ENCODE assay signal across 8 mouse cellular contexts in the genomic region with DNA sequence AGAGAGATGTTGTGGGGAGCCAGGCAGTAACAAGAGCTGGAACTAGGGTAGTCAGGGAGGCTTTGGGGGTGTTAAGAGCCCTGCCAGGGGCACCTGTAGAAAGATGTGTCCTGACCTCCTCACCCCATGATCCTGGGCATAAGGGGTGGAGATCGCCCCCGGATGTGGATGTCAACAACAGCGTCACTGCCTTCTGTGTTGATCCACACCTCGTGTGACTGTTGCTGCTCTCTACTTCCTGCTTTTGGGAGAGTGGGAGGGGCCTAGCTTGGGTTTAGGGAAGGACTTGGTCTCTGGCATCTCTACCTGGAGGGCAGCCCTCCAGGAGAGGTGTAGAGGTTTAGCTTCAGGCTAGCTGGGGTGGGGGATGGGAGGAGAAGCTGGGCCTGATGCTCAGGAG. TPM values are rescaled to one million over a fixed set of nuclear protein-coding genes. Genes with fewer than 3 reads are reported as not detected.
DNase-seq lines count a peak whose midpoint lies in the region; ATAC-seq and TF ChIP-seq lines count a peak whose summit lies in the region.

No protein-coding gene starts in this region.

- DNase-seq in A20 (ENCODE audit: low read depth, low spot score), result peak; percentile 85
- peak; percentile 96 for DNase-seq in G1E (ENCODE audit: low spot score)
- peak; percentile 59 for DNase-seq in embryo, embryonic 10 days (ENCODE audit: low spot score)
- peak; percentile 67 for DNase-seq in kidney, postnatal 10 days
- DNase-seq in spleen, adult 2 months (ENCODE audit: low read depth in 1 of 2, low spot score in 2 of 2), result peak; percentile 58 to 79
- no peak for DNase-seq in right cerebral cortex, adult 2 months (ENCODE audit: low spot score in 2 of 2)

- peak overlapping the region in 1 of 2 experiments; percentile 80; a peak in 2 of 4 replicates for H3K27ac ChIP-seq in heart, embryonic 14.5 days (replicated peaks in 1 of 2; ENCODE audit: control insufficient read depth in 1 of 2, insufficient read depth in 1 of 2, low read depth in 2 of 2, low read length in 2 of 2)
- peak overlapping the region; percentile 81 for H3K27ac ChIP-seq in spleen, adult 2 months (ENCODE audit: insufficient read depth, low read length)

- WGBS in heart, embryonic 14.5 days, result 2% methylated on average over 4 of the region's 4 CpGs
- 3% methylated on average over 4 of the region's 4 CpGs for WGBS in spleen, adult 2 months

- no peak for TF ChIP-seq POLR2A in spleen, adult 2 months (IDR thresholded peaks at IDR 0.05; ENCODE audit: low read depth, low read length)

- H3K4me3 ChIP-seq in G1E (ENCODE audit: low read depth, low read length), result peak overlapping the region; percentile 91
- H3K4me3 ChIP-seq in heart, embryonic 14.5 days (ENCODE audit: control insufficient read depth in 1 of 2, insufficient read depth in 1 of 2, low read depth in 1 of 2, low read length in 2 of 2), result peak overlapping the region; percentile 70 to 82
- H3K4me3 ChIP-seq in spleen, adult 2 months (ENCODE audit: extremely low read depth, insufficient read depth, insufficient read length), result peak overlapping the region; percentile 88

- no peak for TF ChIP-seq CTCF in G1E (IDR thresholded peaks at IDR 0.05; ENCODE audit: low read depth, low read length)
- no peak for TF ChIP-seq CTCF in spleen, adult 2 months (IDR thresholded peaks at IDR 0.05; ENCODE audit: extremely low read depth, insufficient read depth, insufficient read length, insufficient replicate concordance)

- peak overlapping the region; percentile 86 for H3K4me2 ChIP-seq in heart, embryonic 14.5 days (ENCODE audit: low read length)

- ATAC-seq in G1E (ENCODE audit: extremely low read depth, insufficient number of reproducible peaks, low FRiP score, poor library complexity, severe bottlenecking), result peak; percentile 51
- ATAC-seq in heart, embryonic 14.5 days (ENCODE audit: insufficient number of reproducible peaks, insufficient read depth, low FRiP score, low read depth), result no peak
- peak; percentile 81 for ATAC-seq in megakaryocyte, adult 5-6 weeks (ENCODE audit: poor library complexity, severe bottlenecking)

- peak overlapping the region; percentile 92 for H3K9ac ChIP-seq in heart, embryonic 14.5 days (ENCODE audit: low read length)

- H3K36me3 ChIP-seq in G1E (replicated peaks), result peaks cover 42% of the 10 kb centered on the region
- H3K36me3 ChIP-seq in heart, embryonic 14.5 days (ENCODE audit: control insufficient read depth, insufficient read depth, low read length), result peaks cover 27% of the 10 kb centered on the region
- H3K36me3 ChIP-seq in spleen, adult 2 months (ENCODE audit: control insufficient read depth, insufficient read depth, low read length), result peaks cover 20% of the 10 kb centered on the region

- no peaks in the 10 kb centered on the region; the same call in 1 of the 2 replicates for H3K27me3 ChIP-seq in G1E (ENCODE audit: insufficient read depth, low read length)
- no peaks in the 10 kb centered on the region for H3K27me3 ChIP-seq in heart, embryonic 14.5 days (ENCODE audit: control insufficient read depth, insufficient read depth, low read length)
- no peaks in the 10 kb centered on the region for H3K27me3 ChIP-seq in spleen, adult 2 months (ENCODE audit: control insufficient read depth, insufficient read depth, low read length)

- H3K4me1 ChIP-seq in G1E (ENCODE audit: insufficient read depth, low read depth, low read length), result peaks cover 42% of the 10 kb centered on the region
- peaks cover 5 to 9% of the 10 kb centered on the region in 2 experiments for H3K4me1 ChIP-seq in heart, embryonic 14.5 days (ENCODE audit: control insufficient read depth in 2 of 2, insufficient read depth in 2 of 2, low read length in 2 of 2)
- peaks cover 4% of the 10 kb centered on the region; the same call in 1 of the 2 replicates for H3K4me1 ChIP-seq in spleen, adult 2 months (ENCODE audit: control insufficient read depth, insufficient read depth, insufficient read length)

- no peaks in the 10 kb centered on the region for H3K9me3 ChIP-seq in G1E (replicated peaks)
- H3K9me3 ChIP-seq in heart, embryonic 14.5 days (ENCODE audit: control insufficient read depth, low read length), result no peaks in the 10 kb centered on the region

RNA-seq across cellular contexts. Expression of gene Atg2a, which starts 0.8 kb away (rescaled TPM):
- total RNA-seq in G1E (2014; fragmentation: Nextera tagmentation) (18.4 and 31.8 TPM in 2 replicates), G1E (2017) (7.0 and 9.4 TPM in 2 replicates)
- 44.4 and 45.0 TPM in 2 replicates for polyA plus RNA-seq in G1E (2012)
- 7.1 and 7.8 TPM in 2 replicates for polyA plus RNA-seq in heart, embryonic 14.5 days (2014; fragmentation: Nextera tagmentation; extraction: Ambion mirVana)
- 9.8 and 10.1 TPM in 2 replicates for total RNA-seq in megakaryocyte, adult 5-6 weeks (2015)
- total RNA-seq in megakaryocyte, adult 5-6 weeks (2017), result 8.5 and 10.3 TPM in 2 replicates
- 47.4 and 57.5 TPM in 2 replicates for polyA plus RNA-seq in spleen, adult 2 months (2012; rRNA removed)

RNA-seq across cellular contexts. Expression of gene Ppp2r5b, which starts 6.6 kb away (rescaled TPM):
- total RNA-seq in G1E (2014; fragmentation: Nextera tagmentation) (3.4 and 9.0 TPM in 2 replicates), G1E (2017) (5.6 and 6.0 TPM in 2 replicates)
- polyA plus RNA-seq in G1E (2012), result 7.1 and 8.9 TPM in 2 replicates
- polyA plus RNA-seq in heart, embryonic 14.5 days (2014; fragmentation: Nextera tagmentation; extraction: Ambion mirVana), result 20.7 and 26.0 TPM in 2 replicates
- total RNA-seq in megakaryocyte, adult 5-6 weeks (2015), result 5.1 and 5.7 TPM in 2 replicates
- total RNA-seq in megakaryocyte, adult 5-6 weeks (2017), result 3.5 and 6.7 TPM in 2 replicates
- 36.9 and 56.1 TPM in 2 replicates for polyA plus RNA-seq in spleen, adult 2 months (2012; rRNA removed)

RNA-seq across cellular contexts. Expression of gene Gpha2, which starts 16.1 kb away (rescaled TPM):
- not detected in 2 replicates for total RNA-seq in G1E (2014; fragmentation: Nextera tagmentation)
- not detected in 2 replicates for total RNA-seq in G1E (2017)
- polyA plus RNA-seq in G1E (2012), result not detected in 2 replicates
- polyA plus RNA-seq in heart, embryonic 14.5 days (2014; fragmentation: Nextera tagmentation; extraction: Ambion mirVana), result 0.36 TPM in 1 of 2 replicates, not detected in the other
- total RNA-seq in megakaryocyte, adult 5-6 weeks (2015), result not detected in 2 replicates
- not detected in 2 replicates for total RNA-seq in megakaryocyte, adult 5-6 weeks (2017)
- polyA plus RNA-seq in spleen, adult 2 months (2012; rRNA removed), result 0.42 and 0.57 TPM in 2 replicates

RNA-seq across cellular contexts. Expression of gene Ehd1, which starts 34.2 kb away (rescaled TPM):
- total RNA-seq in G1E (2014; fragmentation: Nextera tagmentation) (18.0 and 18.7 TPM in 2 replicates), G1E (2017) (22.0 and 23.3 TPM in 2 replicates)
- 132 and 135 TPM in 2 replicates for polyA plus RNA-seq in G1E (2012)
- polyA plus RNA-seq in heart, embryonic 14.5 days (2014; fragmentation: Nextera tagmentation; extraction: Ambion mirVana), result 51.7 and 60.0 TPM in 2 replicates
- 19.3 and 27.1 TPM in 2 replicates for total RNA-seq in megakaryocyte, adult 5-6 weeks (2015)
- total RNA-seq in megakaryocyte, adult 5-6 weeks (2017), result 24.0 and 34.8 TPM in 2 replicates
- polyA plus RNA-seq in spleen, adult 2 months (2012; rRNA removed), result 285 and 377 TPM in 2 replicates

RNA-seq across cellular contexts. Expression of gene Majin, which starts 58.1 kb away (rescaled TPM):
- not detected in 2 replicates for total RNA-seq in G1E (2014; fragmentation: Nextera tagmentation)
- total RNA-seq in G1E (2017), result 0.11 TPM in 1 of 2 replicates, not detected in the other
- polyA plus RNA-seq in G1E (2012), result not detected in 2 replicates
- polyA plus RNA-seq in heart, embryonic 14.5 days (2014; fragmentation: Nextera tagmentation; extraction: Ambion mirVana), result not detected in 2 replicates
- 0.58 TPM in 1 of 2 replicates, not detected in the other for total RNA-seq in megakaryocyte, adult 5-6 weeks (2015)
- not detected in 2 replicates for total RNA-seq in megakaryocyte, adult 5-6 weeks (2017)
- polyA plus RNA-seq in spleen, adult 2 months (2012; rRNA removed), result 0.15 and 0.30 TPM in 2 replicates

Comparison
In these comparisons a context has a peak if more than half of its experiments do, and no peak if none do; other contexts are left out.
1. DNase-seq: peak in A20 (single experiment), G1E (single experiment), embryo, embryonic 10 days (single experiment), kidney, postnatal 10 days (single experiment) and spleen, adult 2 months (2 of 2); none in right cerebral cortex, adult 2 months (0 of 2).
2. Peak in every context shown above with its lines, with median percentiles within 50 percentile points of each other: H3K4me3 ChIP-seq.